Mouse (Mus musculus): ENCODE data around the gene Arhgef28.
"Not testable (repeated sequence)": the region's sequence is repeated elsewhere in the genome, so short reads cannot be mapped to it uniquely, and the experiment has no call there.

Arhgef28 gene

GRCm38 (mm10) chr13:98124113-98124745 lies 82.0 kb downstream of the Arhgef28 start:
- DNase-seq (ENCODE audit: low spot score in 2 of 2), result no peak

DNA sequence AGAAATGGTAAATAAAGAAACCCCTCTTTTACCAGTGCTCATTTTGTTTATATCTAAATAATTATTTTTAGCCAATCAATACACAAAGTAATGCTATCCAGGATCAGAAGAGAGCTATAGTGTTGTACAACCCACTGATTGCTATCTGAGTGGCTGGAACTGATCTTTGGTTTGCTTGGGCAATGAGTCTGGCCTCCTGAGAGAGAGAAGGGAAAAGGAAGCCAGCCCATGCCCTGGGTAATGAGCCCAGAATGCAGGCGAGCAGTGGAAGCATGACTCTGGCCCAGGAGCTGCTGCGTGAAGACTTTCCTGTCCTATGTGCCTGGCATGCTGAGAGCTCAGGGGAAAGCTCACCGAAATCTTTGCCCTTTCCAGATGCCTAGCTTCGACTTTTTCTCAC lies 83.5 kb downstream of the Arhgef28 start:
- no peak for DNase-seq (ENCODE audit: low spot score in 2 of 2)

DNA sequence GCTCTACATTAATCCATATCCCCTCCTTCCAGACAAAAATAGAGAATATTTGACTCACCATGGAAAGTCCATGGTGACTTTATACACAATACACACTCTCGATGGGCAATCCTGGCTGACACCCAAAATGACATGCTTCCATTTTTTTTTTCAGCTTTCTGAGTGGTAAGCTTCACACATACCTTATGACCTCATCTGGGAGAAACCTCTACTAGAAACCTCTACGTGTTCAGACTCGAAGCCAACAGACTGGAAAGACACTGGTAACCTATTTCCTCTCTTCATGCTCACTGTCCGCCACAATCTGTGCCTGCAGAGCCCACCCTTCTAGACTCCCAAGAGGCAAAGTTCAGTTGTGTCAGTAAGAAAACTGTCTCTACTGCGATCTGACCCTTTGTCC lies 84.2 kb downstream of the Arhgef28 start:
- DNase-seq (ENCODE audit: low spot score in 2 of 2), result no peak

- DNase-seq (ENCODE audit: low spot score in 2 of 2), result no peak
Observed at GRCm38 (mm10) chr13:98121124-98121470, 85.1 kb downstream of the Arhgef28 start.

GRCm38 (mm10) chr13:98120356-98121123 lies 85.7 kb downstream of the Arhgef28 start:
- DNase-seq (ENCODE audit: low spot score in 2 of 2), result no peak

DNA sequence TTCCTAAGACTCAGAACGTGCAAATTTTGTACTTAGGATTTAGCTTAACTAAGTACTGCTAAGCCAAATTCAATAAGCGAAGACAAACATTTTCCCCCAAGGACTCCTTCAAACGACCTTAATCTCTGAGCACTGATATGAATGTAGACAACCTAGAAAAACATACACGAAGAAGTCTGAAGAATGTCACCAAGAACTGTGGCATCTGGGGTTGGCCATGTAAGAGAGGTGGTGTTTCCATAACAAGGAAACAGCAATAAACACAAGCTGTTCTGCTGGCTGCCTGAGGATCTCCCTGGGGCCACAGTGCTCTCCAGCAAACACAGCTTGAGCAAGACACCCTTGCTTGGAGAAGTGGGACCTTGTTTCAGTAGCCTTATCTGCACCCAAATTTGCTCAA lies 87.9 kb downstream of the Arhgef28 start:
- DNase-seq (ENCODE audit: low spot score in 2 of 2), result no peak

DNA sequence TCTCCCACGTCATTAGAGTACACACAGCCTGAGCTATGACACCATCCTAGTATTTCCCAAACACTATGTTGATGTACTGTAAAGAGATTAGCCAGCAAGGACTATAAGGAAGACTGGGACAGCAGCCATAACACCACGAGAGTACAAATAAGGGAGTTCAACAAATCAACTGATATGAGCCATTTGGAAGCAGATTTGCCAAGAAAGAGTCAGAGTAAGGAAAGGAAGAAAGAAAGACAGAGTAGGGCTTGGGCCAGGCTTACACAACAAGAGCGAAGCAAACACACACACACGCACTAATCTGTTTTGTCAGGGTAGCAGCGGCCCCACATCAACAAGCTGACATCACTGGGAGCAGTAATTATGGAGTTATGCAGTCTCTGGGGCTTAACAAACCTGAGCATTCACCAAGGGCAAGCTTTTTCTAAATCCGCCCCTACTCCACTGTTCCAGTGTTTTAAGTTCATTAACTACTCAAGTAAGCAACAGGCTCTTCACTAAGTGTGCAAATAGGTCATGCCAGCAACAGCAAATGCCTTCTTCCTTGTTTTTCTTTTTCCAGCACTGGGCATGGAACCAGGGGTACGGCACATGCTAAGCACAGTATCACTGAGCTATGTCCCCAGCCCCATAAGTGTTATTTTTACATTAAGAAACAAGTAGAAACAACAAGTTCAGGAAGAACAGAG lies 88.5 kb downstream of the Arhgef28 start:
- DNase-seq (ENCODE audit: low spot score in 2 of 2), result no peak

- DNase-seq (ENCODE audit: low spot score in 2 of 2), result no peak
Observed at GRCm38 (mm10) chr13:98115650-98116049, 90.6 kb downstream of the Arhgef28 start.

- no peak for DNase-seq (ENCODE audit: low spot score in 2 of 2)
Observed at GRCm38 (mm10) chr13:98115051-98115450, 91.2 kb downstream of the Arhgef28 start.

DNA sequence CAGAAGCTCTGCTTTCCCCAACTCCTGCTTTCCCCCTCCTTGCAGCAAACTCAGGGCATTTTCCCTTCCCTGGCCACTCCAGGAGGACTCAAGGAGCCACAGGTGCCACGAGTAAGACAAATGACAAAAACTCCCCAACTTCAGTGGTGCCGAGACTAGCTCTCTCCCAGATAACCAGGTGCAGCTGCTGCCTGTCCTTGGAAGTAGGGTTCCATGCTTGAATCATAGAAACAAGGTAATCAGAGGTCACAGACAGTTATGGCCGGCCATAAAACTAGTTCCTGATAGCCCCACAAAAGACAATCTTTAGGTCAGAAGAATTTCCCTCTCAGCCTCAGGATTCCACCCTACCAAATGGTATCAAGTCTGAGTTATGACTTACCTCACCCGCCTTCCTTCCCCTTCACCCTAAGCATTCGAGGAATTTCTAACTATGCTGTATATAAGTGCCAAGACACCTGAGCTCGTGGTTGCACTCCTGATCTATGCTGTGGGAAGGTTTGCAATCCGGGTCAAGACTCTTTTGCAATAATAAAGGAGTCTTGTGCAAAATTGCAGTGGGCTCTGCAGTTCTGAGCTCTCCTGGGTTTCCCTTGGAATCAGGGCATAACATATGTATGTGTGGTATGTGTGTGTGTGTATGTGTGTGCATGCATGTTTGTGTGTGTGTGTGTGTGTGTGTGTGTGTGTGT lies 93.3 kb downstream of the Arhgef28 start:
- no peak for DNase-seq (ENCODE audit: low spot score in 2 of 2)

DNA sequence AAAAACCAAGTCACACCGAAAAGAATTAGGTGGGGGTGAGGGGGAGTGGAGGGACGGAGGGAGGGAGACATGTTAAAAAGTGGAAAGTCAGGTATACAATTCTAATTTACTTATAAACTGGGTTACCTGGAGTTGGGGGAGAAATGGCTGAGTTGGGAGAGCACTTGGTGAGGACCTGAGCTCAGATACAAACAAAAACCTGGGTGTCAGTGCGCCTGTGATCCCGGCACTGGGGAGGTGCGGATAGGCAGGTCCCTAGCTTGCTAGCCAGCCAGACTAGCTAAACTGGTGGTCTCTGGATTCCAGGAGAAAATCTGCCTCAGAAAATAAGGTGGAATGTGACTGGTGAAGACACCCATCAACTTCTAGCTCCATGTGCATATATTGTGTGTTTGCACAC lies 94.7 kb downstream of the Arhgef28 start:
- no peak for DNase-seq (ENCODE audit: low spot score in 2 of 2)

- DNase-seq (ENCODE audit: low spot score in 2 of 2), result no peak
Observed at GRCm38 (mm10) chr13:98111021-98111420, 95.2 kb downstream of the Arhgef28 start.

DNA sequence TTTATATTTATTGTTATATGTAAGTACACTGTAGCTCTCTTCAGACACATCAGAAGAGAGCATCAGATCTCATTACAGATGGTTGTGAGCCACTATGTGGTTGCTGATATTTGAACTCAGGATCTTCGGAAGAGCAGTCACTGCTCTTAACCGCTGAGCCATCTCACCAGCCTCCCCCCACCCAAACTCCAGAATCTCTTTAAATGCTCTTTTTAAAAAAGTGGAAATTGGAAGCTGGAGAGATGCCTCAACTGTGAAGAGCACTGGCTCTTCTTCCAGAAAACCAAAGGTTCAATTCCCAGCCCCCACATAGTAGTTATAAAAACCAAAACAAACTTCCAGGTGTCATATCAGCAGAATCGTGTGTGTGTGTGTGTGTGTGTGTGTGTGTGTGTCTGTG lies 97.8 kb downstream of the Arhgef28 start:
- DNase-seq (ENCODE audit: low spot score in 2 of 2), result not testable (repeated sequence)

DNA sequence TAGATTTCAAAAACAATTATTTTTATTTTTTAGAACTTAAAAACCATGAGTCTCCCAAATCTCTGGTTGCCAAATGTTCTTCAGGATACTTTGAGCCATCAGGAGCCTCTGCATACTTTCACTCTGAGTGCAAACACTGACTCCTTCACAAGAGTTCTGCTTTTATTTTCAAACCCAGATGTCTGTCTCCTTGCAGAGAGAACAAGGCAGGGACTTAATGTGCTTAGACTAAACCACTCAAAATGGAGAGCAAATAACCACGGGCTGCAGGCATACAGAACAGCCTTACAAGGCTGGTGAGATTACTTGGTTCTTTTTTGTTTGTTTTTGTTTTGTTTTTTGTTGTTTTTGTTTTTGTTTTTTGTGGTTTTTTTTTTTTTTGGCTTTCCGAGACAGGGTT lies 98.6 kb downstream of the Arhgef28 start:
- peak in 1 of 2 experiments; percentile 5 for DNase-seq (ENCODE audit: low spot score in 2 of 2)

- DNase-seq (ENCODE audit: low spot score in 2 of 2), result peak in 1 of 2 experiments; percentile 12
Observed at GRCm38 (mm10) chr13:98095966-98096365, 110.3 kb downstream of the Arhgef28 start.

GRCm38 (mm10) chr13:98094332-98094731 lies 111.9 kb downstream of the Arhgef28 start:
- DNase-seq (ENCODE audit: low spot score in 2 of 2), result no peak

GRCm38 (mm10) chr13:98093483-98093882 lies 112.8 kb downstream of the Arhgef28 start:
- DNase-seq (ENCODE audit: low spot score in 2 of 2), result peak in 1 of 2 experiments; percentile 33

DNA sequence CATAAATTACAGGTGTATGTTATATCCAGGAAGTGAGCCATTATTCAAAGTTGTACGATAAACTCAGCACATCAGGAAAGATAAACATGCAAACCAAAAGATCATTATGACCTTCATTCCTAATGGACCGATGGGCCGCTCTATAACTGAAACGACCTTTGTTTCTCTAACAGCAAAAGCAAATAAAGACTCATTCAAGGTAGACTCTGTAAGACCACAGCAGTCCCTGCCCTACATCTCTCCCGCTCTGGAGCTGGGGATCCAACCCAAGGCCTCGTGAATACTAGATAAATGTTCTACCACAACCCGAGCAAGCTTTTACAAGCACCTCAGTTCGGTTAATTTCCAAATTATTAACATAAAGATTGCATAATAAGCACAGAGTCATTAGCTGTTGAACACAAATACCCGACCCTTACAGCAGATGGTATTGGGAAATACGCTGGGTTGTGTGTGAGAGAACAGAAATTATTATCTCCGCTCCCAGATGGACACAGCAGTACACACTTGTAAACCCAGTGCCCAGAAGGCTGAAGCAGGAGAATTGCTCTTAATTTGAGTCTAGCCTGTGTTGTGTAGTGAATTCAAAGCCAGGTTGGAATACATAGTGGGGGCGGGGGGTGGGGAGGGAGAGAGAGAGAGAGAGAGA lies 113.8 kb downstream of the Arhgef28 start:
- no peak for DNase-seq (ENCODE audit: low spot score in 2 of 2)

DNA sequence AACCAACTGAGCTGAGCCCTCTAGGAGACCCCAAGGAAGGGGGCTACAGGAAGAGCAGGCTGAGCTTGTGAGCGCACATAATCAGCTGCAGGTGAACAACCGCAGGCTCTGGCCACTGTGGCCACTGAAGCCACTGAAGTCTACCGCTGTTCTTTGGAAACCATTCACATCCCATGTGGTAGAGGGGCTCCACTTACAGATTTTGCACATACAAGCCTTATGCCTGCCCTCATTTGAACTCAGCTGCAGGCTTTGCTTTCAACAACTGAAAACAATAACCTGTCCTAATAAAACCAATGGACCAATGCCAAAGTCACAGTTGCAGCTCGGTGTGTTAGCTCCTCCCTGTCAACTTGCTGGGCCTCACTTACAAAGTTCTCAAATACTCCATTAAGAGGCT lies 126.6 kb downstream of the Arhgef28 start:
- no peak for DNase-seq (ENCODE audit: low spot score in 2 of 2)

GRCm38 (mm10) chr13:98078251-98078650 lies 128.0 kb downstream of the Arhgef28 start:
- no peak for DNase-seq (ENCODE audit: low spot score in 2 of 2)

DNA sequence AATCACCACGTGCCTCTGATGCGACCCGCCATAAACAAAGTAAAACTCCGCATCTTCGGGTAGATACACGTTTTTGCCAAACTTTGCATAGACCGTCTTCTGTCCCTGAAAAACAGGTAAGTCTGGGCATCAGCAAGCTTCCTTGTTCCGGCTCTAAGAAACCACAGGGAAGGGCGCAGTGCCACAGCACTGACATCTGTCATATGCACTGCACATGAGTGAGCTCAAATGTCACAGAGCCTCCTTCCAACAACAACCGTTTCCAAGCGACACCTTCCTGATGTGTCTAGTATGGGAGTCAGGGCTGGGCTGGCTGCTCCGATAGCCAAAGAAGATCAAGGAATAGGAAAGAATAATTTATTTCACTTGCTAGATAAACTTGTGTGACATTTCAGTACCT lies 129.0 kb downstream of the Arhgef28 start:
- no peak for DNase-seq (ENCODE audit: low spot score in 2 of 2)

DNA sequence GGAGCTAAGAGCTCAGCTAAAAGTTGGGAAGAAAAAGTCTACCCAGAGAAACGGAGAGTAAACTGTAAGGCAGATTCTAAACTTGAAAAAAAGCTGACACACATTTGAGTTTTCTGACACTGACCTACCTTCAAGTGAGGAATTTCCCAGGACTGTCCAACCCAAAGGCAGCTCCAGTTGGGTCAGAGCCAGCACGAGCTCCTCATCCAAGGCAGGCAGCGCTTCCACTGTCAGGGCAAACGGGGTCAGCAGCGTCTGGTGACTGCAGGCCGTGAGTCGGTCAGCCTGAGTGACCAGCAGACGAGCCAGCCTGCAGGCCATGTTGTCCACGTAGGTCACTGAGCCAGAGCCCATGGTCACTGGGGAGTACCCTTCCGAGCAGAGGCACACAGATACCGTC lies 131.4 kb downstream of the Arhgef28 start:
- peak in 1 of 2 experiments; percentile 30 for DNase-seq (ENCODE audit: low spot score in 2 of 2)
